Mouse (Mus musculus): ENCODE measurements around the gene Pogk.

DNA sequence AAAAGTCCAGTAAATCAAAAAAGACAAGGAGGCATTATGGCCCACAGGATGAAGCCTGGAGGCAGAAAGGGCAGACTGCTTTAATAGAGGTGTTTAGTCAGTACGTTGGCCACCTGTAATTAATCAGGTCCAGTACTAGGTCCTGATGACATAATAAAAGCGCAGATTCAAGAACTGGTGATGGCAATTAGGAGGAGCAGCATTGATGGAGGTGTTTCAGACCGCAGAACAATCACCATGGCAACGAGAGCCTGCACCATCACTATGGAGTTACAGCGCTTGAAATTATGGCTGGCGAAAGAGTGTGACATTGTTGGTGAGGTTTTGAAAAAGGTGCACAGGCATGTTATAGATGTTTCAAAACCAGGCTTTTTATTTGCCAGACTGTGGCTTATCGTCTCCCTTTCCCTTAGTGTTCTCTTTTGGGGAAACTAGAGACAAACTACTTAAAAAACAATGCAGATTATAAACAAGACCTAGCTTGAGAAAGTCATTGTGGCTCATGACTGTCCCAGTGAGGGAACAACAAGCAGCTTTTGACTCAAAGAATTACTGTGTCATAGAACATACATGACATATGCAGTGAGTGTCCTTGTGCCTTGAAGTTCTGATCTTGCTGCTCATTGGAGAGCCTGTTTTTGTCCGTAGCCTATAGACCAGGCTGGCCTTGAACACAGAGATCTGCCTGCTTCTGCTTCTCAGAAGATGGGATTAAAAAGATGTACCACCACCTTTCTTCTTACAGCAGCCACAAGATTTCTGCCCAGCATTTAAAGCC, 65.2 kb downstream of the Pogk start:
- TF ChIP-seq CTCF (IDR thresholded peaks at IDR 0.05; ENCODE audit: low read depth) (no peak), EP300 (IDR thresholded peaks at IDR 0.05; ENCODE audit: low read depth) (no peak)
